Mouse (Mus musculus) kidney, postnatal 0 days (tissue): ENCODE measurements around the gene Cadm1. TPM values are rescaled to one million over a fixed set of nuclear protein-coding genes. Genes with fewer than 3 reads are reported as not detected.

Experiments used
- ATAC-seq: fragments of 200-750 bp; cut with Nextera tagmentation; replicated peaks from 2 replicates; pipeline ENCODE4 v1.8.0; 2017; ENCODE audit warnings: low read depth, moderate number of reproducible peaks, moderate TSS enrichment, moderate library complexity; ENCODE audit not compliant: low FRiP score
- DNase-seq: peaks from one replicate; pipeline ENCODE4 v3.0.0-alpha.2; 2016; ENCODE audit warnings: low spot score
- H3K27ac ChIP-seq: fragments of 300-500 bp; sonication (generic); 2 replicates; pipeline ENCODE4 v1.5.1; 2014; ENCODE audit warnings: mild to moderate bottlenecking
- H3K27me3 ChIP-seq: fragments of 300-500 bp; sonication (generic); 2 replicates; pipeline ENCODE4 v1.6.1; 2014; ENCODE audit warnings: low read length, mixed read lengths; ENCODE audit not compliant: insufficient read depth
- H3K36me3 ChIP-seq: fragments of 300-500 bp; sonication (generic); 2 replicates; pipeline ENCODE4 v1.6.1; 2014; ENCODE audit warnings: low read length, mixed read lengths; ENCODE audit not compliant: insufficient read depth
- H3K4me1 ChIP-seq: fragments of 300-500 bp; sonication (generic); replicated peaks from 2 replicates; pipeline ENCODE4 v1.6.1; 2014; ENCODE audit warnings: antibody characterized with exemption, low read length, mixed read lengths; ENCODE audit not compliant: insufficient read depth
- H3K4me2 ChIP-seq: fragments of 300-500 bp; sonication (generic); 2 replicates; pipeline ENCODE4 v1.6.1; 2014; ENCODE audit warnings: mild to moderate bottlenecking, low read length, moderate library complexity, mixed read lengths
- H3K4me3 ChIP-seq: fragments of 300-500 bp; sonication (generic); replicated peaks from 2 replicates; pipeline ENCODE4 v1.5.1; 2014; ENCODE audit warnings: low read depth, low read length
- H3K9ac ChIP-seq: fragments of 300-500 bp; sonication (generic); 2 replicates; pipeline ENCODE4 v1.6.1; 2014; ENCODE audit warnings: low read depth, low read length
- H3K9me3 ChIP-seq: fragments of 300-500 bp; sonication (generic); replicated peaks from 2 replicates; pipeline ENCODE4 v1.6.1; 2016; ENCODE audit warnings: low read length, inconsistent platforms, mixed read lengths
- CTCF ChIP-seq: IDR thresholded peaks from 2 replicates; pipeline ENCODE4 v1.5.1; 2016; ENCODE audit warnings: antibody characterized with exemption, low read depth, mild to moderate bottlenecking, moderate library complexity
- WGBS: fragments of 180-500 bp; shearing (Covaris S2); extraction: QIAGEN DNeasy Blood & Tissue Kit; methylation state at CpG from one replicate; pipeline ENCODE4 v1.1.7; 2014; 5-methylcytosine and 5-hydroxymethylcytosine counted together
- polyA plus RNA-seq: library from polyadenylated mRNA; unstranded; fragments of >200 nt; fragmentation: Nextera tagmentation; extraction: Ambion mirVana; gene quantifications from 2 replicates; pipeline ENCODE4 v1.2.1, GENCODE M21; 2015

Gene Cadm1
- polyA plus RNA-seq, 1 experiment from 2014 or later = 44.5 TPM

DNA sequence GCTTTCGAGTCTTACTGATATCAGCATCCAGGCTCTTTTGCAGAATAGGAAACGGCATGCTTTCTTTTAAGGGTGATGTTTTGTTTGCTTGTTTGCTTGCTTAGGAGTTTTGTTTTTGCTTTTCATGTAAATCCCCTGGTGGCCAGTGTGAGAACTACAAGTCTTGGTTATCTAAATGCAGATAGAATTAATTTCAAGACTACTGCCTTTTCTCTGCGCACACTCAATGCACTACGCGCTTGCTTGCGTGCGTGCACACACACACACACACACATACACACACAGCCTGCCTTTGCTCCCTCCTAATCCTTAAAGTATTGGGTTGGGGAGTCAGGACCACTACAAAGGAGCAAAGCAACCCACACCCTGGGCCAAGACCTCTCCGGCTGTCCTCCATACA, 326.3 kb downstream of the Cadm1 start:
- no peak overlapping the region for H3K9ac ChIP-seq
- ATAC-seq (no peak), DNase-seq (peak; percentile 75)
- H3K4me2 ChIP-seq = no peak overlapping the region
- H3K4me3 ChIP-seq = no peak overlapping the region
- TF ChIP-seq CTCF = peak; percentile 71
- no peak overlapping the region for H3K27ac ChIP-seq
- H3K9me3 ChIP-seq = no peaks in the 10 kb centered on the region
- WGBS = 53% methylated on average over 8 of the region's 8 CpGs
- no peaks in the 10 kb centered on the region for H3K27me3 ChIP-seq
- H3K36me3 ChIP-seq = no peaks in the 10 kb centered on the region
- H3K4me1 ChIP-seq = no peaks in the 10 kb centered on the region; the same call in 1 of the 2 replicates

DNA sequence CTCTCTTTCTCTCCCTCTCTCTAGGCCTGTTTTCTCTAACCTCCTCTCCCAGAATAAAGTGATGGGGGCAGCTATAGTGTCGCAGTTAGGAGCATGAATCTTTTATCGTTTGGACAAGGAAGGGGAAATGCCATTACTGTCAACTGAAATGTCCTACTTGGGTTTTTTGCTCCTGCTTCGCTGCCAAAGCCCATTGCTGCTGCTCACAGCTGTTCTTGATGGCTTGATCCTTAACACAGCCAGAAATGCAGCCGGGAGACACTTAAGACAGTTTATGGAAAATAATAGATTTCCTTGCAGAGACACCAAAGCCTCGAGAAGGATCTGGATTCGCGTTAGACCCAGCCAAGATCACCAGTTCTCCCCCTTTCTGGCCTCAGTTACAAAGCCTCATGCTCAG, 327.3 kb downstream of the Cadm1 start:
- Histone ChIP-seq H3K4me3 (no peak overlapping the region), H3K36me3 (no peaks in the 10 kb centered on the region), H3K4me2 (no peak overlapping the region), H3K27ac (no peak overlapping the region), H3K4me1 (no peaks in the 10 kb centered on the region; the same call in 1 of the 2 replicates), H3K27me3 (no peaks in the 10 kb centered on the region), H3K9ac (no peak overlapping the region), H3K9me3 (no peaks in the 10 kb centered on the region)
- no peak for TF ChIP-seq CTCF
- DNase-seq = peak; percentile 54
- ATAC-seq = no peak
- 60% methylated on average over 7 of the region's 7 CpGs for WGBS

DNA sequence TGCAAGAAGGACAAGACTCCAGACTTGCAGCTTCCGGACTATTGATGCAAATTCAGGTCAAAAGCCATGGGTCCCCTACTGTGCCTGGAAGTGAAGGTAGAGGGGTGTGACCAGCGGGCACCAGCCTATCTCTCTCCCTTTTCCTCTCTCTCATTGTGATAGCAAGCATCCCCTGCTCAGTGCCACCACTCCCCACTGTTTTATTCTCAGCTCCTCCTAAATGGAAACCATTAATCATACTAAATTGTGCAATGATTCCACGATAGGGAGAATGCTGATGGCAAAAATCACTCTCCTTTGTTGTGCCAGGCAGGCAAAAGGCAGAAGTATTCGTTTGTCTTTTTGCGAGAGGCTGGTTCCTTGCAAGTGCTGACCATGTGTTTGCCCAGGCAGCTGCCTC, 328.2 kb downstream of the Cadm1 start:
- TF ChIP-seq CTCF = no peak
- WGBS = 61% methylated on average over 5 of the region's 5 CpGs
- DNase-seq = no peak
- Histone ChIP-seq H3K36me3 (no peaks in the 10 kb centered on the region), H3K9me3 (no peaks in the 10 kb centered on the region), H3K4me1 (no peaks in the 10 kb centered on the region; the same call in 1 of the 2 replicates), H3K4me3 (no peak overlapping the region), H3K27me3 (no peaks in the 10 kb centered on the region), H3K4me2 (no peak overlapping the region), H3K9ac (no peak overlapping the region), H3K27ac (no peak overlapping the region)
- no peak for ATAC-seq

DNA sequence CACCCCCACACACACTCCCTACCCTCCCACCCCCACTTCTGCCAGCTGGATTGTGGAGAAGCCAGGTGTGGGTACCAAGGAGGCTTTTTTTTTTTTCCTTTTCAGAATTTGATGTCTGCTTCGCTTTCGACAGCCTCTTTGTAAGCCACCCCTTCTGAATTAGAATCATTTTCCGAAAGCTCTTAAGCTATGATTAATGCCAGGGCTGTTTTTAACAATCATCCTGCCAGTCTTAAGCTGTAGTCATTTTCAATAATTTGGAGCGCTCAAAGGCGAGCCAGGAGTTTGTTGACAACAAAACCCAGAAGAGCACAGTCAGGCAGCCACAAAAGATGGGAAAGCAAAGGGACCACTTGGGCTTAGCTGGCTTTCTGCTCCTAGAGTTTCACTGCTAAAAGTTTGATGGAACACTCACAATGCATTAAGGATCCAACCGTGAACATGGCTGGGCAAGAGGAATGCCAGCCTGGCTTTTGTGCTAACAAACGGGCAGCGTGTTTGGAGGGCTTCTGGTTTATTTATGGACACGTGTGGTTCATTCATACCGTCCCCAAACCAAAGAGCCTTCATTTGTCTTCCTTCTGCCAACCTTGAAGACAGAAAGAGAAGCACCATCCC, 328.9 kb downstream of the Cadm1 start:
- ATAC-seq = no peak
- Histone ChIP-seq H3K4me1 (no peaks in the 10 kb centered on the region; the same call in 1 of the 2 replicates), H3K9ac (no peak overlapping the region), H3K36me3 (no peaks in the 10 kb centered on the region), H3K4me3 (no peak overlapping the region), H3K27ac (no peak overlapping the region), H3K4me2 (no peak overlapping the region), H3K9me3 (no peaks in the 10 kb centered on the region), H3K27me3 (no peaks in the 10 kb centered on the region)
- 62% methylated on average over 10 of the region's 10 CpGs for WGBS
- DNase-seq = peak; percentile 59
- no peak for TF ChIP-seq CTCF

DNA sequence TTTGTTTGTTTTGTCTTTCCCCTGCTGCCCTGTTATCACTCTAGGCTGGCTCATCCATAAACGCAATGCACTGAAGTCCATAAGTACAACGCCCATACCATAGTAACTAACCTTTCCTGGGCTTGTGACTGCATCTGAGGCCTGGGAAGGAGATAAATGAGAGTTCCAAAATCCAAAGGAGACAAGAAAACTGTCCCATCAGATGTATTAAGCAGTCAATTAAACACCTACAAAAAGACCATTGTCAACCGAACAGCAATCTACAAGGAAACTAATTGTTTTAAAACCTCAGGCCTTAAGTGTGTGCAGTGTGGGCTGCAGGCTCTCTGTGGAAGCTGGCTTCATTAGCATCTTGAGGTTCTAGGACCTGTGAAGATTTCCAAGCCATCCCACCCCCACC, 331.0 kb downstream of the Cadm1 start:
- no peaks in the 10 kb centered on the region; the same call in 1 of the 2 replicates for H3K4me1 ChIP-seq
- no peak overlapping the region for H3K4me3 ChIP-seq
- no peak overlapping the region for H3K4me2 ChIP-seq
- ATAC-seq = no peak
- H3K9me3 ChIP-seq = no peaks in the 10 kb centered on the region
- H3K27ac ChIP-seq = no peak overlapping the region
- TF ChIP-seq CTCF = no peak
- no peak for DNase-seq
- WGBS = 86% methylated on average over 3 of the region's 3 CpGs
- no peak overlapping the region for H3K9ac ChIP-seq
- no peaks in the 10 kb centered on the region for H3K36me3 ChIP-seq
- H3K27me3 ChIP-seq = no peaks in the 10 kb centered on the region

DNA sequence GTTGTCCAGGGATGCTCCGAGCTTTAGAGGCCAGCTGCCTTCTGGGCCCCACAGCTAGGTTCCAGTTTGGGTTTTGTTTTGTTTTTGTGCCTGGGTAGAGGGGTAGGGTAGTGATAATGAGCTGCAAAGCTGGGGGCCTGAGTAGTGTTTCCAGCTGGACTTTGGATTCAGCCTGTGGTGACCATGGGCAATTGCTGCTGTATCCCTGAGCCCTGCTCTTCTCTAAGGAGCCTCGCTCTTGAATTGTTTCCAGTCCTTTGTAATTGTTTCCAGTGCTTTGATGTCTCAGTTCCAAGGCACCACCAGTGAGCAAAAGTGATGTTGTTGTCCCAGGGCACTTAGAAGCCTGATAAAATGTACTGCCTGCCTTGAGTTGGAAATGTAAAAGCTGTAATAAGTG, 331.8 kb downstream of the Cadm1 start:
- ATAC-seq (no peak), DNase-seq (peak; percentile 18)
- no peak for TF ChIP-seq CTCF
- WGBS = 58% methylated on average over 2 of the region's 2 CpGs
- Histone ChIP-seq H3K4me3 (no peak overlapping the region), H3K27ac (no peak overlapping the region), H3K4me2 (no peak overlapping the region), H3K9ac (no peak overlapping the region), H3K27me3 (no peaks in the 10 kb centered on the region), H3K4me1 (no peaks in the 10 kb centered on the region; the same call in 1 of the 2 replicates), H3K9me3 (no peaks in the 10 kb centered on the region), H3K36me3 (no peaks in the 10 kb centered on the region)

DNA sequence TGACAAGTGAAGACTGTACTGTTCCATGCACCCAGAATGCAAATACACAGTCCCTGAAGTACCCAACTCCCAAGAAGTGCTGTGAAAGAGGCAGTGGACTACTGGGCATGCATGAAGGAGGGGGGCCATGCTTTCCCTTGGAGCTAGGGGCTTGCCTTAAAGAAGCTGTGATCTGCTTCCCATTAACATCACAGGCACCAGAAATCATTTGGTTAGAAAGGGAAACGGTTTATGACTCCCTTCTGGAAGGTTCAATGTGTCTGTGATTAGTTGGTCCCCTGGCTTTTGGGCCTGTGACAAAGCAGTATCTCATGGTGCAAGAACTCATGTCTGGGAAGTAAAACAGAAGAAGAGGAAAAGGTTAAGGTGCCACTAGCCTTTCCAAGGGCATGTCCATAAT, 336.0 kb downstream of the Cadm1 start:
- DNase-seq (peak; percentile 65), ATAC-seq (no peak)
- no peaks in the 10 kb centered on the region for H3K4me1 ChIP-seq
- H3K27me3 ChIP-seq = no peaks in the 10 kb centered on the region
- no peaks in the 10 kb centered on the region for H3K9me3 ChIP-seq
- H3K36me3 ChIP-seq = no peaks in the 10 kb centered on the region
- no peak for TF ChIP-seq CTCF
- H3K4me2 ChIP-seq = no peak overlapping the region
- H3K27ac ChIP-seq = no peak overlapping the region
- no peak overlapping the region for H3K9ac ChIP-seq
- H3K4me3 ChIP-seq = no peak overlapping the region
- 13% methylated on average over 1 of the region's 1 CpGs for WGBS
